Mouse (Mus musculus) forebrain, embryonic 14.5 days (tissue): ENCODE measurements at regions not wholly inside any gene's neighbourhood (a gene's known extent, or its start where the extent isn't known, plus 50 kb on each side); places are given as distances from the start of the nearest gene placed in this dataset. TPM values are rescaled to one million over a fixed set of nuclear protein-coding genes. Genes with fewer than 3 reads are reported as not detected.

Experiments
- ATAC-seq: fragments of 200-750 bp; cut with Nextera tagmentation; 2 replicates; pipeline ENCODE4 v1.8.0; 2017; ENCODE audit warnings: mild to moderate bottlenecking, moderate library complexity
- DNase-seq: peaks from one replicate; pipeline ENCODE4 v3.0.0-alpha.2; 2015; ENCODE audit warnings: low spot score
- H3K27ac ChIP-seq: fragments of 300-500 bp; sonication (generic); 2 replicates; pipeline ENCODE4 v1.5.1; 2014; ENCODE audit warnings: low read depth, mild to moderate bottlenecking, control low read depth, low read length, moderate library complexity
- H3K27me3 ChIP-seq: fragments of 300-500 bp; sonication (generic); replicated peaks from 2 replicates; pipeline ENCODE4 v1.6.1; 2014; ENCODE audit warnings: low read length, control low read depth, mixed read lengths; ENCODE audit not compliant: control insufficient read depth, insufficient read depth
- H3K36me3 ChIP-seq: fragments of 300-500 bp; sonication (generic); 2 replicates; pipeline ENCODE4 v1.6.1; 2014; ENCODE audit warnings: low read length, control low read depth; ENCODE audit not compliant: control insufficient read depth, insufficient read depth
- H3K4me1 ChIP-seq: fragments of 300-500 bp; sonication (generic); 2 replicates; pipeline ENCODE4 v1.6.1; 2014; ENCODE audit warnings: antibody characterized with exemption, low read length, control low read depth; ENCODE audit not compliant: control insufficient read depth, insufficient read depth
- H3K4me2 ChIP-seq: fragments of 300-500 bp; sonication (generic); 2 replicates; pipeline ENCODE4 v1.6.1; 2014; ENCODE audit warnings: mild to moderate bottlenecking, control low read depth, low read length
- H3K4me3 ChIP-seq: fragments of 300-500 bp; sonication (generic); 2 replicates; pipeline ENCODE4 v1.5.1; 2014; ENCODE audit warnings: low read depth, low read length, control low read depth
- H3K9ac ChIP-seq: fragments of 300-500 bp; sonication (generic); 2 replicates; pipeline ENCODE4 v1.6.1; 2014; ENCODE audit warnings: mild to moderate bottlenecking, low read length, control low read depth, moderate library complexity
- H3K9me3 ChIP-seq: fragments of 300-500 bp; sonication (generic); replicated peaks from 2 replicates; pipeline ENCODE4 v1.6.1; 2016; ENCODE audit warnings: low read length, control low read depth, mixed read lengths; ENCODE audit not compliant: control insufficient read depth
- WGBS: fragments of 180-500 bp; shearing (Covaris S2); extraction: QIAGEN DNeasy Blood & Tissue Kit; methylation state at CpG from one replicate; pipeline ENCODE4 v1.1.7; 2014; 5-methylcytosine and 5-hydroxymethylcytosine counted together
- microRNA-seq: library from miRNA; unstranded; fragments of <30 nt; microRNA quantifications from one replicate; pipeline ENCODE4, GENCODE M21; 2016

DNA sequence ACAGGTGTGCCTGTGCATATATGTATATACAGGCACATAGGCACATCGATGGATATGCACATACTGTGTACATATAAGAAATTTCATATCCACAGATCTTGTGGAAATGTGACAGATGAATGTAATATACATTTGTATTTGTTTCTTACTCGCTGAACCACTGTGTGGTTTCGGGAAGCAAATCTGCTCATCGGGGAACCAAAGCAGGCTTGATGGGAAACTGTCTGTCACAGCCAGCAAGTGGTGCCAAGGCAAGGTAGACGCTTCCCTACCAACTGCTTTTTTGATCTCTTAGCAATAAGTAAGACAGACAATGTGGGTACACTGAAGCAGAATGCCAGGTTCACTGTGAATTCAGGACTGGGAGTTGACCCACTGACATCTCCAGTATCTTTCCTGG lies 80.3 kb upstream of the Sdk1 start:
- ATAC-seq (no peak), DNase-seq (peak; percentile 55)
- Histone ChIP-seq H3K4me2 (no peak overlapping the region), H3K27ac (no peak overlapping the region), H3K9ac (no peak overlapping the region), H3K36me3 (no peaks in the 10 kb centered on the region), H3K4me3 (no peak overlapping the region), H3K4me1 (peaks cover 9% of the 10 kb centered on the region; the same call in 1 of the 2 replicates), H3K9me3 (no peaks in the 10 kb centered on the region), H3K27me3 (no peaks in the 10 kb centered on the region)
- WGBS: 79% methylated on average over 5 of the region's 5 CpGs

GRCm38 (mm10) chr5:141182442-141182841 lies 58.8 kb upstream of the Sdk1 start:
- ATAC-seq (no peak), DNase-seq (no peak)
- H3K4me2 ChIP-seq: no peak overlapping the region
- 80% methylated on average over 6 of the region's 6 CpGs for WGBS
- no peak overlapping the region for H3K9ac ChIP-seq
- H3K36me3 ChIP-seq: no peaks in the 10 kb centered on the region
- no peaks in the 10 kb centered on the region for H3K27me3 ChIP-seq
- no peak overlapping the region for H3K27ac ChIP-seq
- H3K4me1 ChIP-seq: no peaks in the 10 kb centered on the region
- no peak overlapping the region for H3K4me3 ChIP-seq
- H3K9me3 ChIP-seq: no peaks in the 10 kb centered on the region

DNA sequence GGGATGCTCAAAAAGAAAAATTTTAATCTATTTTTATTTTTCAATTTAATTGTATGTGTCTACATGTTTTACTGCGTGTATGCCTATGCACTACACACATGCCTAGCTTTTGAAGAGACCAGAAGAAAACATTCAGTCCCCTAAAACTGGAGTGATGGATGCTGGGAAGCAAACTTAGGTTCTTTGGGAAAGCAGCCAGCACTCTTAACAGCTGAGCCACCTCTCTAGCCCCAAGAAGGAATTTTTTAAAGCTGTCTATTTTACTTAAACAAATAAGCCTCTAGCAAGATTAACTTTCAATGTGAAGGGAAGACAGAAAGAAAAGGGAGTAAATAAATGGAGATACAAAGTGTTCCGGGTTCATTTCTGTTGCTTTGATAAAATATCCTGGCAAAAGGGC lies 52.3 kb upstream of the Sdk1 start:
- Histone ChIP-seq H3K27ac (no peak overlapping the region), H3K27me3 (no peaks in the 10 kb centered on the region), H3K4me1 (no peaks in the 10 kb centered on the region), H3K4me3 (no peak overlapping the region), H3K36me3 (no peaks in the 10 kb centered on the region), H3K9ac (no peak overlapping the region), H3K9me3 (no peaks in the 10 kb centered on the region), H3K4me2 (no peak overlapping the region)
- no peak for DNase-seq
- no peak for ATAC-seq
- 81% methylated on average over 2 of the region's 2 CpGs for WGBS

Small RNAs in the stretch of these regions (microRNA-seq; reads per million reads assigned to microRNA genes)
- not detected for gene Gm26113
